16 mouse cellular contexts compared by ENCODE assay signal in genomic region chr11:83961983-83962382, GRCm38 (mm10).
"Had no signal": no experiment of that assay in that cellular context is flagged by ENCODE, and none has a peak within 500 bp of the region (broad histone marks: within the 10 kb centered on the region; RNA-seq: fewer than 3 reads in every experiment).

No protein-coding gene starts in this region.

- DNase-seq: kidney, adult 2 months; kidney, postnatal 25 days; layer of hippocampus, adult 9-11 months; liver; lung, adult 18-20 months; lung, postnatal 10 days; lung, postnatal 36 days; retina, postnatal 1 day; right cerebral cortex, postnatal 25 days; thymus, adult 2 months; thymus, postnatal 14 days; thymus, postnatal 4 days had no signal

- ATAC-seq: intestine, postnatal 0 days; liver, embryonic 12.5 days; midbrain, embryonic 13.5 days; midbrain, embryonic 16.5 days had no signal
